Mouse (Mus musculus) skeletal muscle tissue, adult 2 months (tissue): ENCODE measurements around the gene Atp1b3.
A peak's percentile ranks its signal among the peaks of the same experiment; 100 is the strongest.
"Not testable (repeated sequence)": the region's sequence is repeated elsewhere in the genome, so short reads cannot be mapped to it uniquely, and the experiment has no call there.

ENCODE experiments used
- DNase-seq: peaks from one replicate; pipeline ENCODE4 v3.0.0-alpha.2; 2012; ENCODE audit warnings: low read depth, low spot score

Atp1b3 gene

DNA sequence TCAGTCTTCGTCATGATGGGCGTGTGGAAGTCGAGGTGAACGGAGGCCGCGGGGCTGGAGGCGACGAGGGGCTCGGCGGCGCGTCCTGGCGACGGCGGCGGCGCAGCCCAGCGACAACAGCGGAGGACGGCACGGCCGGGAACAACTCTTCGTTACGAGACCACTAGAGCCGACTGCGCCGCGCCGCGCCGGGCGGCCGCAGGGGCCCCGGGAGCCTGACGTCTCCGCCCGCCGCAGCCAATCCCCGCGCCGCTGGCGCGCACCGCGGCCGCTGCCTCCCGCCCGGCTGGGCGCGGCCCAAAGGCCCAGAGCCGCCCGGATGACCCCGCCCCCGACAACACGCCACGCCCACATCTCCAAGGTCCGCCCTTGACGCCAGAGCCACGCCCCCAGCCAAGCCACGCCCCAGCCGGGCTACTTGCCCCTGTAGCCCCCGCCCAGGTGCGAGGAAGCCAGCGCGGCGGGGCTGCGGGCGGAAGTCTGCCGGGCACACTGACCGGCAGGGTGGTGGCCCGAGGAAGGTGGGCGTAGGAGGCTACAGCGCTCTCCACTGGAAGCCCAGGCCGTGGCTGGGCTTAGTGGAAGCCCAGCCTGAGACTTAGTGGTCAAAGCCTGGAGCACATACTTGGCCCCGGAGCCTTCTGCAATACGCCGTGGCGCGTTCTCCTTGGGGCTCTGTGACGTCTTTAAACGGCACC is at the start of gene Atp1b3:
Gene Atp1b3 (minus strand): TSS at position 302 of the 698 bp plus-strand sequence.
- DNase-seq = peak; percentile 98

DNA sequence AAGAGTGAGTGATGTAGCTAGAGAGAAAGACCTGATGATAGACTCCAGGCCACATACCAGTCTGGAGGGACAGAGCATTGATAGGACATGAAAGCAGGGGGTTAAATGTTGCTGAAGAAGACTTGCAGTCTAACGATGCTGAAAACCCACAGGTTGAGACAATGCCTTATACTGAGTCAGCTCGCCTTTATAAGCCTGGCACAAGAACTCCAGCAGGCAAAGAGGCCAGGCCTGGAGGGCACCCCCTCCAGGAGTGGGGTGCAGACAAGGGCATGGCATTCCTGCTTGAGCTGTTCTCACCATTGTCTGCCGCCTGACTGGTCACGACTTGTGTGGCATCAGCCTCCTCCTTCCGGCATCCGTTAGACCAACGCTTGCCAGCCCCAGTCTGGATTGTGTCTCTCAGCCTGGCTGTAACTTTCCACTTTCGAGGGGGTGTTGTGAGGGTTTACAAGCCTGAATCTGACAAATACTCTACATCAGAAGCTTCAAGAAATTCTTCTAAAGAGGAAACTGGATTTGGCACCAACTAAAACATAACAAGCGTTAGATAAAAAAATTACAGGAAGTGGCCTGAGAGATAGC is 48.7 kb upstream of the Atp1b3 start:
- DNase-seq = no peak

DNA sequence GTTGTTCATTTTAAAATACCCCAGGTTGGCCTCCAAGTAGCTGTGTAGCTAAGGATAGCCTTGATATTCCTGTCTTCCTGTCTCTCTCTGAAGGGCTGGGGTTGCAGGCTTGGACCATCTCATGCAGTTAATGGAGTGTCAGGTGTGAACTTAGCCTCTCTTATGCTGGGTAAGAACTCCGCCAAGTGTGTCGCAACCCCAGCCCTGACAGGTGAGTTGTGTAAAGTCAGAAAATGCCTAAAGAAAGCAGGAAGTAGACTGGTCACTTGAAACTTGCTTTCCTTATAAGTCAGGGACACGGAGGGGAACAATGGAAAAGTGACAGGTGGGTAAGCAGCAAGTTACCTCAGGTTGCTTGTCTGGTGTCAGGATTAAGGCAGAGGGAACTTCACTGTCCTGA is 40.1 kb upstream of the Atp1b3 start:
- DNase-seq = no peak

DNA sequence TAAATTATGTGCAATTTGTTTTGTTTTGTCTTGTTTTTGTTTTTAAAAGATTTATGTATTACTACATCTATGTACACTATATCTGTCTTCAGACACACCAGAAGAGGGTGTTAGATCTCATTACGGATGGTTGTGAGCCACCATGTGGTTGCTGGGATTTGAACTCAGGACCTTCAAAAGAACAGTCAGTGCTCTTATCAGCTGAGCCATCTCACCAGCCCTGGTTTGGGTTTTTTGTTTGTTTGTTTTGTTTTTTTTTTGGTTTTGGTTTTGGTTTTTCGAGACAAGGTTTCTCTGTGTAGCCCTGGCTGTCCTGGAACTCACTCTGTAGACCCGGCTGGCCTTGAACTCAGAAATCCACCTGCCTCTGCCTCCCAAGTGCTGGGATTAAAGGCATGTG is 35.7 kb upstream of the Atp1b3 start:
- DNase-seq = not testable (repeated sequence)

DNA sequence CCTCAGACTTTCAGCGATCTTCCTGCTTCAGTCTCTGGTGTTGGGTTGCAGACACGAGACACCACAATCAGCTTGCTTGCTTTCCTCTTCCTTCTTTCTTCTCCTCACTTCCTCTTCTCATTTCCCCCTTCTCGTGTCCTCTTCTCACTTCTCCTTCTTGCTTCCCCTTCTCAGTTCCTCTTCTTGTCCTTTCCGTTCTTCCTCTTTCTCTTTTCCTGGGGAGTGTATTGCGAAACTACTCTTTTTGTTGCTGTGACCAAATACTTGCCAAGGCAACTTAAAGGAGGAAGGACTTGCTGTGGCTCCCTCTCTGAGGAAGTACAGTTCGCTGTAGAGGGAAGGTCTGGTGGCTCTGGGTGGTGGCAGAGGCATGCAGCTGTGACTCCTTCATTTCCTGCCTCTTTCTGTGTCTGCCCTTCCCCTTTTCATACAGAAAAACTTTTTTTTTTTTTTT is 35.2 kb upstream of the Atp1b3 start:
- no peak for DNase-seq

DNA sequence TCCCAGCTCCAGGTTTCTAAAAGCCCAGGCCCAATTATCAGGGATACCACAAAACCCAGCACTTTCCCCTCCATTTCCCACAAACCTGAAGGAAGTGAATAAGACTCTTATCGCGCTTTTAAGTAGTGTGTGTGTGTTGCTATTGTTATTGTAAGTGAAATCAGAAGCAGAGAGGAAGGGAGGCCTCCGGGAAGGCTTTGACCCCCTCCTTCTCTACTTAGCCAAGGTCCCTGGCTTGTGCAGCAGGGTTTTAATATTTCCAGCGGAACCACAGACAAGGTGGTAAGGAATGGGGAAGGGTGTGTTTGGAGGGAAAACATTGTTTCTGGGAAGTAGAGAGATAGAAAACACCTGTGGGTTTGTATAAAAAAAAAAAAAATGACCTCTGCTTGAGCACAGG is 34.4 kb upstream of the Atp1b3 start:
- DNase-seq = no peak

DNA sequence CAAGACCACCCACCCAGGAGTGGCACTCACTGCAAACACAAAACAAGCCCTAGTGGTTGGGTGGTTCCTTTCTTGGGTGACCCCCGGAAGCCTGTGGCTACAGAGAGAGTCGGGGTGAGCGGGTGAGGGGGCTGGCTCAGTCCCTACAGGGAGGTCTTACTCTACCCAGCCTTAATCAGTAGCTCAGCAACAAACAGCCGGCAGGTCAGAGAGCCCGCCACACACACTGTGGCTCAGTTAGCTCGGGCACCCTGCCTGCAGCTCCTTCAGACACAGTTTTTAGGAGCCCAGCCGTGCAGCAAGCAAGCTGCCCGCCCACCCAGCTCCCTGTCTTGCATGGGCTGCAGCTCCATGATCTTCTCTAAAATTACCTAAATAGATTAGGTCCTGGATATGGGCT is 33.9 kb upstream of the Atp1b3 start:
- DNase-seq = no peak

DNA sequence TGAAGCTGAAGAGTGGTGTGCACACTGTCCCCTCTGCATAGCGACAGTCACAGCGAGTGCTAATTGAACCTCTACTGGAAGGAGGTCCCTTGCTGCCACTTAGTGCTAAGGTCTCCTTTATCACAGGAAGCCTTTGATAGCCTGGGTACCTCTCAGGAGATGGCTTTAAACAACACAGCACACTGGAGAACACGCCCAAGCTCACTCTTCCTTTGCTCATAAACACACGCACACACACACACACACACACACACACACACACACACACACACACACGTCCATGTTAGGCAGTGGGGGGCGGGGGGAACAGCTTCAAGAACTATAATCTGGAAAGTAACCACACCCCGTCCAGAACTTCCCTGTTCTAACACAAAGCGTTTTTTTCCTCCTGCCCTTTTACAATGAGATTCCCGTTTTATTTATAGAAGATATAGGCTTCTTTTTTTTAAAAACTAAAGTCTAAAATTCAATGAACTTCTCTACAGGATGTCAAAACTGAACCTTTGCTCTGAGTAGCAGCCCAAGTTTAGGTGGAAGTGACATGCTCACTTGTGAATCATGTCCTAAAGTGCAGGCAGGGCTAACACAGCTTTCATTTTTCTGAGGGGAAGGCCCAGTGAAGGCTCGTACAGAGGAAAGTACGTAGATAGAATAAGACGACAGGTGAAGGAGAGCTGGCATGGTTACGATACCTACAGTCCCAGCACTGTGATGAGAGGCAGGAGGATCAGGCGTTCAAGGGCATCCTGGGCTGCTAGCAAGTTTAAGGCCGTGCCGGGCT is 30.9 kb upstream of the Atp1b3 start:
- no peak for DNase-seq

DNA sequence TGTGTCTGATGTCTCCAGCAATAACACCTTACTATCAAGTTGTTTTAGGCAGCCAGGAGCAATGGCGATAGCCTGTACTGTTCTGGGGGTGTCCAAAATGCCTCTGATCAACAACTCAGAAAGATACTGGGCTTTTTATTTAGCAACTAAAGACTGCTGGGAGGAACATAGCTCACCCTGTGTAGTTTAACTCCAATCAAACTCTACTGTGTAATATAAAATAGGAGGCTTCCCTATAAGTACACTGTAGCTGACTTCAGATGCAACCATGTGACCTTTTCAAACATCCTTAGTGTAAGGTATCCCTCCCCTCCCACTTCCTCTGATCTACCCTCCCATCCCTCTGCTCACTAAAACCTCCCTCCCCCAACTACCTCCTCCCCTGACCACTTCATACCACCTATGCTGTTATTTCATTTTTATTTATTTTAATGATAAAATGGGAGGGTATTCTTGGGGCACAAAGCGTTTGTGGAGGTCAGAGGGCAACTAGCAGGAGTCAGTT is 29.5 kb upstream of the Atp1b3 start:
- no peak for DNase-seq

DNA sequence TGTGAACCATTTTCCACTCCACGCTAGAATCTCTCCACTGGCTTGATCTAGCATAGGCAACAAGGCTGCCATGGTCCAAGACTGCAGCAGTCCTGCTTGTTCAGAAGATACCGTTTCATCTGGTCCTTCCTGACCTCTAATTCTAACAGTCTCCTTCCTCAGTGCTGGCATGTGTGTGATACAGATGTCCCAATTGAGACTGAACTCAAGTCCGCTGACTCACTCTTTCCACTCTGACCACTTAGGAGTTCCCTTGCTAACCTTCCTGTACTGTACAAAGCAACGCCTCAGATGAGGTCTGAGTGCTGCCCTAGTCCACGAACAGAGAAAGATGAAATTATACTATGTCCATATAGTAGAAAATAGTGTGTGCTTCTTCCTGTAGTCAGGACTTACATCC is 28.9 kb upstream of the Atp1b3 start:
- peak; percentile 26 for DNase-seq

DNA sequence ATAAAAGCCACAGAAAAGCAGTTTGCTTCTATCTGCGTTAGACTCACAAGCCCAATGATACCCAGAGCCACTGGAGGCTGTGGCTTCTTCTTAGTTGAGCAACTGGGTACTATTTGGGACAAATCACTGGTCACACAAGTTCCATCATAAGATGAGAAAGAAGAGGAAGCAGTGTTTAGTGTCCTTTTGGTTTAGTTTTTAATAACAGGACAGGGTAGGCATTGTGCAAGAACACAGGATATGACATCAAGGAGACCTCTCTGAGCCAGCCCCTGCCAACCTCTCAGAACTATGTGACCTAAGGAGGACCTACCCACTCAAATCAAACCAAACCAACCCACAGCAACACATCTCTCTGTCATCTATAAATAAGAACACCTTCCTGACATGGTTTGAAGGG is 27.7 kb upstream of the Atp1b3 start:
- DNase-seq = no peak

DNA sequence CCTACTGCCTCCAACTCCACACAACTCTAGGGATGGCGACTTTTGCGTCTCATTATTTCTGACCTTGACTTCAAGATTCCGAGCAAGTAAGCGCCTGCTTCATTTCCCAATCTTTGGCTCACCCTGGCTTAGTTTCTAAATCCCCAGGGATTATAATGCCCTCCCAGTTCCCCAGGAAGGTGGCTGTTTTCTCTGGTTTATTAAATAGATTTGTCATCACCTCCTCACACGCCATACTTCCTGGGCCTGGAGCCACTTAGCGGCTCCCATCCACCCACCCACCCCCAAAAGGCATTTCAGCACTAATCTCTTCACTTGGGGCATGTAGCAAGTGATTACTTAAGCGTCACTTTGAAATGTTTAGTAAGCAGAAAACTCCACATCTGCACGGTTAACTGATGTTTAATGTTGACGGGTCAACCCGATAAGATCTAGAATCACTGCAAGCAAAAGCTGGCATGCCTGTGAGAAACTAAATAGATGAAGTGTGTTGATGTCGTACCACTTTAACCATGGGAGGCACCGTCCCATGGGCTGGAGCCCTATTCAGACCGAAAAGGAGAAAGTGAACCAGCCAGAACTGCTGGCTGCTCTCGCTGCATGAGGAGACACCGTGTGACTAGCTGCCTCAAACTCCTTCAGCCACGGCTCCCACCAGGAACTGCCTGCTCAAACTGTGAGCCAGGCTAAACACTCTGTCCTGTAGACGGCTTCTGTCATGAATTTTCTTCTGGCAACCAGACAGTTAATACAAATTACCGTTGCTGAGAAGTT is 19.7 kb upstream of the Atp1b3 start:
- DNase-seq = peak; percentile 29

DNA sequence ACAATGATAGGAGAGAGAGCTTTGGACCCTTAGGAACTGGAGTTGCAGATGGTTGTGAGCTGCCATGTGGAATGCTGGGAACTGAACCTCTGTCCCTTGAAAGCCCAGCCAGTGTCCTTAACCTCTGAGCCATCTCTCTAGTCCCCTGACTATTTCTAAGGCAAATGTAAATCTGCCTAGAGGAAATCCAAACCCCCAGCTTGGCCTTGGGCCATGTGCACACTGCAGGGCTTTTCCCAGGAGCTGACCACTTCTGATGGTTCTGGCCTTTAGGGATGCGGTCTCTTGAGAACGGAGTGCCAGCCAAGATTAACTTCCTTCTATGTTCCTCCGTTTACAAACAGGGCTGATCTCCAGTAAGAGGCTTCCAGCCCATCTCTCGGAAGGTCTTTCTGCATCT is 18.5 kb upstream of the Atp1b3 start:
- DNase-seq = no peak

DNA sequence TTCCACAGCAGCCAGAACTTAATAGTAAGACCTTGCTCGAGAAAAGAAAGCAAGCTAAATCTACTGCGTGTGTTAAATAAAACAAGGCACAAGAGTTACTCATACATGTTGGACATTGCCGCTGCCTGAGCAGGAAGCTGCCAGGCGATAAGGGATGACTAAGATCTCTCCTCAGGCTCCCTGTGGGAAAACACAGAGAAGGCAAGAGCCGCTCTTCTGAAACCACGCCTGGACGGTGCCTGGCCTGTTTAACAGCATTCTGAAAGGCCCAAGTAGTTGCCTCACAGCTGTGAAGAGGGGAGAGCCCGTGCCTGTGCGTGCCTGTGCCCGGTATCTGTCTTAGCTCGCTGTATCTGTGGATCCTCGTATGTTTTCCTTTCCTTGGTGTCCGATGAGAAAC is 17.2 kb upstream of the Atp1b3 start:
- DNase-seq = peak; percentile 57

DNA sequence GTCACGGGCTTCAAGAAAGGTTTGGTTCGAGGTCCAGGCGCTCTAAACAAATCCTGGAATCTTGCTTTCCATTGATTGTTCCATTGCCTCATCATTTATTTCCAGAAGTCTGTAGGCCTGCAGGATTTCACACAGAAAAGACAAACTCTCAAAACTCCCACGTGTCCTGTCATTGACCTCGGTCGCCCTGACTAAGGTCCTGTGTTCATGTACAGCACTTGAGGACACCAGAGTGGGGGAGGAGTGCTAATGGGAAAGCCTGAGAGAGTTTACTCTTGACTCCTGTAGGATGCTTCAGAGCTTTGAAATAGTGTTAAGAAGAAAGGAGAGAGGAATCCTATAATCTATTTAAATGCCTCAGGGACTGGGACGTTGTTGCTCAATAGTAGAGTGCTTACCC is 15.3 kb upstream of the Atp1b3 start:
- DNase-seq = no peak

DNA sequence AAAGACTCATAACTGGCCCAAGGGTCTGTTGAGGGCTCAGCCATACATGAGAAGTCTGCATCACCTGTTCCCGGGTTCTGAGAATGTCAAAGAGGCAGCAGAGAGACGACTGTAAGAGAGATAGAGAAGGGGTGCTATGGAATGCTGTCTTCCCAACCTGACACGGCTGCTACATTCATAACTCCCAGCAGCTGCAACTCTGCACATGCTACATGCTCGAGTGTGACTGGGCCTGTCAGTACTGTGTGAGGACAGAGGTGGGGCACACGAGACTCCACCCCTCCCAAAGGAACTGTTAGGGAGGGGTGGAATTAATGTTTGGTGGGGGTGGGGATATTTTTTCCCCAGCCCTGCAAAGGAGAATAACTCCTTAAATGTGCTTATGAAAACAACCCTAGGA is 14.5 kb upstream of the Atp1b3 start:
- DNase-seq = no peak

DNA sequence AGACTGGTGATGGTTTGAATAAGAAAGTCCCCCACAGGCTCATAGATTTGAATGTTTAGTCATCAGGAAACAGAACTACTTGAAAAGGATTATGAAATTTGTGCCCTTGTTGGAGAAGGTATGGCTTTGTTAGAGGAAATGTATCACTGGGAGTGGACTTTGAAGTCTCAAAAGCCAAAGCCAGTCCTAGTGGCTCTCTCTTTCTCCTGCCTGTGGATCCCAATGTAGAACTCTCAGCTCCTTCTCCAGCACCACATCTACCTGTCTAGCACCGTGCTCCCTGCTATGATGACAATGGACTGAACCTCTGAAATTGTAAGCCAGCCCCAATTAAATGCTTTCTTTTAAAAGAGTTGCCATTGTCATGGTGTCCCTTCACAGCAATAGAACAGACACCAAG is 12.9 kb upstream of the Atp1b3 start:
- no peak for DNase-seq

DNA sequence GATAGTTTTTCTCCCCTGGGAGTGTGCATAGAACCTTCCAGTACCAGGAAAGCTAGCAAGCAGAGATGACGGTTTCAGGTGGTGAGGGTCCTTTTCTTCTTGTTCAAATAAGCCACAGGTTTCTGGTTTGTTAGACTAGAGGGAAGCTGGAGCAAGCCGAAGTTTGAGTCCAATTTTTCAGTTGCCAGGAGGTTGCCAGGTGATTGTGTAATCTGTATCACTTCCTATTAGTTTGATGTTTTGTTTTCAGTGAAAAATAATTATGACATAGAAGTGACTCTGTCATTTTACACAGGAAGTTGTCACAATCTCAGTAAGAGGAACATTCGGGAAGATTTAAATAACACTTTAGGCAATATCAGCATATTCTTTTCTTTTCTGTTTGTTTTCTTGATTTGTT is 11.6 kb upstream of the Atp1b3 start:
- DNase-seq = no peak

DNA sequence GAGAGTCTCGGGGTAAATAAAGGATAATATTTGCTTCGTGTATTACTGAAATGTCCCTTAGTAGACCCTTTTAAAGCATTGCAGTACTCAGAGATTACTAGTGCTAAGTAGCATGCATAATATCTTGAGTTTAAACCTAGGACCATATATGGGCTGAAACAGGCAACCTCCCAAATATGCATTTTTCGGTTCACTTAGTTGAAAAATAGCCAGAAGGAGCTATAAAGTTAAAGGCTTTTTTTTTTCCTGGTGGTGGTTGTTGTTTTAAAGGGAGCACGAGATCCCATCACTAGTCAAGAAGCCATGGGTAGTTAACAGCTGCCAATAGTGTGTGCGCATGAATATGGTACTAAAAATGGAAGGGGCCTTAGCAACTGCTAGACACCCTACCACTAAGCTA is 6.8 kb upstream of the Atp1b3 start:
- no peak for DNase-seq

DNA sequence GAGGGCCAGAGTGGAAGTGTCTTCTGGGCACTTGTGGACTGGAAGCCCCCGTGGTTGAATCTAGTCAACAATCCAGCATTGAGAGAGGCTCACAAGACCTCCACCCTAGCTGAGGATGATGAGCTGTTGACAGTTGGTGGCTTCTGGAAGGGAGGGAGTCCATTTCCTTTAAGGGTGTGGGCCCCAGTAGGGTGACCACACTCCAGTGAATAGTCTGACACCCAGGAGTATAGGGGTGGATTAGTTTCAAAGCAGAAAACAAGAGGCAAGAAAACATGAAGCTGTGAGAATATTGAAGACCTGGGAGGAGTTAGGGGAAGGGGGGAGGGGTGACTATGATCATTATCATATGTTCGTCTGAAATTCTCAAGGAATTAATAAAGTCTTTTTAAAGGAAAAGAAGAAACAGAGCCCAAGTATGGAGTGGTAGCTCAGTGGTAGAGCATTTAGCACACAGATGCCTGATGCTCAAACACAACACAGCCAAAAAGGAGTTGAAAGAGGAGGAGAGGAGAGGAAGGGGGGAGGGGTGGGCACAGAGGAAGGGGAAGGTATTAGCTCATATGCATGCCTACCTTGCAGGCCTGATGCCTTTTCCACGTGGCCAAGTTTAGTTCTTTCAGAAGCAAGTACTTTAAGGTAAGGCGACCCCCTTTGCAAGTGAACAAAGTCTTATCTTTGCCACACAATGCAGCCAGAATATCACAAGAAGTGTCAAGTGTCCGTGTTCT is 5.6 kb upstream of the Atp1b3 start:
- DNase-seq = no peak

DNA sequence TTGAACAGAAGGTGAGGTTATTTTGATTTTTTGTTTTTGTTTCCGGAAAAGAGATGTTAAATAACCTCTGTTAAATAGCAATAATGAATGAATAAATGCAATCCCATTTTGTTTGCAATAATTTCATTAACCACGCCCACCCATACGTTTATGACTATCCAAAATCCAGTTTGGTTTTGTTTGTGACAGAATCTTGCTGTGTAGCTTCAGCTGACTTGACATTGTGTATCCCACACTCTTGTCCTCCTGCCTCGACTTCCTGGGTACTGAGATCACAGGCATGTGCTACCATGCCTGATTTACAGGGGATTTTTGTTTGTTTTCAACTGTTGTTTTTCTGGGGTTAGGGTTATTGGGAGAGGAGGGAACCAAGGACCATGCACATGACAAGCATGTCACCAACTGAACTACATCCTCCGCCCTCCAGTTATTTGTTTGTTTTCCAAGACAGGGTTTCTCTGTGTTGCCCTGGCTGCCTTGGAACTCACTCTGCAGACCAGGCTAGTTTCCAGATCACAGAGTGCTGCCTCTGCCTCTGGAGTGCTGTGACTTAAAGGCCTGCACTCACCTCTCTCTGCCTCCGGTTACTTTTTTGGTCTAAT is 1.1 kb upstream of the Atp1b3 start:
- DNase-seq = no peak
